Mouse (Mus musculus) erythroblast, embryonic 14.5 days (primary cell): ENCODE data around the gene Rps6ka5. TPM values are rescaled to one million over a fixed set of nuclear protein-coding genes. Genes with fewer than 3 reads are reported as not detected.

ENCODE experiments used
- H3K27me3 ChIP-seq: 2 replicates; pipeline ENCODE4 v1.6.1; 2012; ENCODE audit warnings: inconsistent platforms; ENCODE audit not compliant: control insufficient read depth
- H3K36me3 ChIP-seq: 2 replicates; pipeline ENCODE4 v1.6.1; 2012; ENCODE audit warnings: mild to moderate bottlenecking, inconsistent platforms; ENCODE audit not compliant: control insufficient read depth
- H3K4me1 ChIP-seq: 2 replicates; pipeline ENCODE4 v1.6.1; 2012; ENCODE audit warnings: inconsistent platforms; ENCODE audit not compliant: control insufficient read depth
- H3K4me3 ChIP-seq: replicated peaks from 2 replicates; pipeline ENCODE3; 2012; ENCODE audit warnings: moderate library complexity, mild to moderate bottlenecking, inconsistent platforms
- H3K9me3 ChIP-seq: 2 replicates; pipeline ENCODE4 v1.6.1; 2012; ENCODE audit warnings: low read length, inconsistent platforms, mixed read lengths; ENCODE audit not compliant: control insufficient read depth
- GATA1 ChIP-seq: IDR thresholded peaks from 2 replicates; pipeline ENCODE4 v1.6.1; 2012; ENCODE audit warnings: low read length, inconsistent platforms, mixed read lengths
- TAL1 ChIP-seq: IDR thresholded peaks from 3 replicates; pipeline ENCODE4 v1.6.1; 2012; ENCODE audit warnings: low read length, inconsistent platforms, mixed read lengths
- polyA plus RNA-seq: library from polyadenylated mRNA; stranded (reverse); fragments of >175 nt; gene quantifications from 2 replicates; pipeline ENCODE4 v1.2.3, GENCODE M21; 2012

Gene Rps6ka5
- polyA plus RNA-seq, 1 experiment = 0.15 TPM

DNA sequence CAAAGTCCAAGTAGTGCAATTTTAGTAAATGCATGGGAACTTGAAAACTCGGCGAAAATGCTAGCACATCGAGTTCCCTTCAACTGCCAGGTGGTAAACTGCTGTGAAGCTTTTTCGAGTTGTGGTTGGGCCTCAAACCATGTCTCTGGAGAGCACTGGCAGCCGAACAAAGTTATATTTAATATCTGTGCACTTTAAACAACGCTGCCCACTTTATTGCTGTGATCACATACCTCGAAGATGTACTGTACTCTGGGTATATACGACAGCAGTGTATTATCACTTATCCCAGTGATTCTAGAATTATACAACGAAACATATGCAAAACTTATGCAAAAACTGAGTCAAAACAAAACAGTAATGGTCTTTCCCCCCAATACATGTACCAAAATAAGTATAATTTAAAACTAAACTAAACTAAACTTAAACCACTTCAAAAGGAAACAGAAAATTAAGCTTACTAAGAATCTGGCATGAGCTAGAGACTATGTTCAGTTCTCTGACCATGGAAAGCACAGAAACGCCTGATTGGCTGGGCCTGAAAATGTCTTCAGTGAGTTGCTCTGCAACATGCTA lies 15.6 kb downstream of the Rps6ka5 start:
- H3K9me3 ChIP-seq = no peaks in the 10 kb centered on the region
- H3K36me3 ChIP-seq = no peaks in the 10 kb centered on the region
- TF ChIP-seq TAL1 (no peak), GATA1 (no peak)
- H3K27me3 ChIP-seq = no peaks in the 10 kb centered on the region
- H3K4me3 ChIP-seq = no peak overlapping the region
- peaks cover 27% of the 10 kb centered on the region for H3K4me1 ChIP-seq

DNA sequence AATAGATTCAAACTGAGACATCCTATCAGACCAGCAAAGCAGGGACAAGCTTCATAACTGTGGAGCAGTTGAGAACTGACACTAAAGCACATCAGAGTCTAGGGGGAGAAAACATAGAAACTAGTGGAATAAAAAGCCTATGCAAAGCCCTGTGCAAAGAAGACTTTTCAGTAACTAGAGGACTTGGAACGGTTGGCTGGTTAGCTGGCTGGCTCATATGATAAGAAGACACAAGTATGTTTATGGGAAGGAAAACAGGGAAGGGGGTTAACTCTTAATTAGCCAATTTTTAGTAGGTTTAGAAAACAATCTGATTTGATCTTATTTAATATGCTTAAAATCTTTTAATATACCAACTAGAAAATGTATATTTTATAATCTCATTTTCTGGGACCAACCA lies 16.4 kb downstream of the Rps6ka5 start:
- Histone ChIP-seq H3K36me3 (no peaks in the 10 kb centered on the region), H3K27me3 (no peaks in the 10 kb centered on the region), H3K4me1 (peaks cover 26% of the 10 kb centered on the region), H3K4me3 (no peak overlapping the region), H3K9me3 (no peaks in the 10 kb centered on the region)
- TF ChIP-seq GATA1 = no peak
- TF ChIP-seq TAL1 = no peak

DNA sequence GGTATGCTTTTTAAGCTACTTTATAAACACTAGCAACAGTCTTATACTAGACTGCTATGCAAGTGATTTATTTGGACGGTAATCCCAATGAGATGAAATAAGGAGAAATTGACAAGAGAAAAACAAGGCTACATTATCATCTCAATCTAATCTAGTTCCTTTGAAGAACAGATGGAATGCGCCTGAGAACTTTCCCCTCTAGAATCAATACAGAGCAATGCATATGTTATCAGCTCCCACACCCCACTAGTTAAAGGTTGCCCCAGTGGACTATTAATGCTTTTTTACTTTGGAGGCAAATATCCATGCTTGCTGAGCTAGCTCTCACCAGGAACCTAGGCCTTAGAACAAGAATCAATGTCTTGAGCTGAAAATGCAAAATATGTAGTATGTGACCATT lies 19.5 kb downstream of the Rps6ka5 start:
- Histone ChIP-seq H3K36me3 (no peaks in the 10 kb centered on the region), H3K27me3 (no peaks in the 10 kb centered on the region), H3K4me1 (peaks cover 25% of the 10 kb centered on the region)

DNA sequence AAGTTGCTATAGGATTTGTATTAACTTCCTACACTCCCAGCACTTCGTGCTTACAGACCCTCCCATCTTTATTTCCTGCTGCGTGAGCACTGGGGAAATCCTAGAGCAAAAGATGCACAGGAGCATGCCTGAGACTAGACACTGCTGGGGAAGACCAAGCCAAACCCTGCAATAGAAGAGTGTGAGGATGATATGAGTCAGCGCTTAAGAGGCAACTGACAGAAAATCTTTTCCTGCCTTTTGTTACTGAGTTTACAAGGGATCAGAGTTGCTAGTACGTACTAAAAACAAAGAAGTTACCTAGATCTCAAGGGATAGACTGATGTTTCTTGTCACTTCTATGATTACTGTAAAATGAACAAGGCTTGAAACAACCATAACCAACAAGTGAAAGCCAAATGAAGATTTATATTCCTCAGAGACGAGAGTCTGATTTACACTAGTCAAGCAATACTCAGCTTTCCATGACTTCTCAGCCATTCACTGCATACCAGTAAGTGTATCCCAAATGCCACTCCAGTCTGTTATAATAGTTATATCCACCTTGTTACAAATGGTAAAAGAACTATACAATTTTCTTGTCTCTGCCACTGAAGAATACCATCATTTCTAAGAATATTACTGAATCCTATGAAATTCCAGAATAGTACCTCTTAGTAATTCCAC lies 21.6 kb downstream of the Rps6ka5 start:
- Histone ChIP-seq H3K27me3 (no peaks in the 10 kb centered on the region), H3K9me3 (no peaks in the 10 kb centered on the region), H3K4me3 (no peak overlapping the region), H3K4me1 (peaks cover 15% of the 10 kb centered on the region), H3K36me3 (no peaks in the 10 kb centered on the region)
- TF ChIP-seq TAL1 = no peak
- no peak for TF ChIP-seq GATA1

More for the DNA sequence above, 19.5 kb downstream of the Rps6ka5 start:
- Histone ChIP-seq H3K9me3 (no peaks in the 10 kb centered on the region), H3K4me3 (no peak overlapping the region)
- TF ChIP-seq GATA1 (no peak), TAL1 (no peak)

DNA sequence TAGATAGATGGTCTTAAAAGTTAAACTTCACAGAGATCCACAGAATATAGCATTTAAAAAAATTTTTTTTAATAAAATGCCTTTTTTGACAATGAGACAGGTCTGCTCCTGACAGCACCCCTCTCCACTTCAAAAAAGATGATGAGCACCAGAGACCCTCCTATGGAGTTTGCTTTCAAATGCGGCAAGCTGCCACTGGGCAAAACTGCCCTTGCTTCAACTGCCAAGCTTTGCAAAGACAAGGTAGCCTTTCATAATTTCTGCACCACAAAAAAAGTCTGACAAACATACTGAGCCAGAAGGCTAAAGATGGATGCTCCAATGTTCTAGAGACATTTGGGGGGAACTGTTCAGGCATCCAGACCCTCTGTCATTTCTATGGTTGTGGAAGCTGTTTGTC lies 28.8 kb downstream of the Rps6ka5 start:
- no peaks in the 10 kb centered on the region for H3K9me3 ChIP-seq
- no peaks in the 10 kb centered on the region; the same call in 1 of the 2 replicates for H3K4me1 ChIP-seq
- H3K27me3 ChIP-seq = no peaks in the 10 kb centered on the region
- no peak overlapping the region for H3K4me3 ChIP-seq
- H3K36me3 ChIP-seq = no peaks in the 10 kb centered on the region
- TF ChIP-seq GATA1 = no peak
- no peak for TF ChIP-seq TAL1

DNA sequence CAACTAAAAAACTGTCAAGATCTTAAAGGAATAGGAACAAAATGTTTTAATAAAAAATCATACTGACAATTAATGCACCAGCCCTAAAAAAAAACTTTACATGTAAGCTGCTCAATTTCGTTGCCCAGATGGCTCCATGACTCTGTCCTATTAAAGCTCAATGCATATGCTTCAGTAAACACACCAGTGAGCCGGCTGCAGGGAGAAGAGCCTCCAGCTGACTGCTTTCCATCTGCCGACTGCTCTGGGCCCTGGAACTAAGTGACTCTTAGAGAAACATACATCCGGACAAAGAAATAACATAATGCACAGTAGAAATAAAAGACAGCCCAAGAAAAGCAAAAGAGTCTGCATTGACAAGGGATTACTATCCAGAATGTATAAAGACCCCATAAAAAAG lies 30.2 kb downstream of the Rps6ka5 start:
- Histone ChIP-seq H3K36me3 (no peaks in the 10 kb centered on the region), H3K27me3 (no peaks in the 10 kb centered on the region), H3K4me1 (no peaks in the 10 kb centered on the region; the same call in 1 of the 2 replicates), H3K4me3 (no peak overlapping the region), H3K9me3 (no peaks in the 10 kb centered on the region)
- TF ChIP-seq GATA1 = no peak
- no peak for TF ChIP-seq TAL1

DNA sequence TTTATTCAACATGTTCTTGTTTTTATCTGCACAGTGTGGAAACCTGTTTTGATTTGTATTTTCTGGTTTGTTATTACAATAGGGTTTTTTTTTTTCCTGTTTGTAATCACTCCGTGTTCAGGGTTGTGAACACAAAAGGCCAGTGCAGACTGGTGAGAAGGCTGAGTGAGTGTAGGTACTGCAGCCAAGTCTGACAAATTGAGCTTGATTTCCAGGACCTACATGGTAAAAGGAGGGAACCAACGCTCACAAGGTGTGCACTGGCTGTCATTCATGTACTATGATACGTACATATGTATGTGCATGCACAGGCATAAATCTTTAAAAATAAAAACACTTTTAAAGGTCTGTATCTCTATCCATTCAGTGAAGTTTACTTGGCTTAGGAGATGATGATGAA lies 31.5 kb downstream of the Rps6ka5 start:
- Histone ChIP-seq H3K27me3 (no peaks in the 10 kb centered on the region), H3K9me3 (no peaks in the 10 kb centered on the region), H3K4me1 (no peaks in the 10 kb centered on the region; the same call in 1 of the 2 replicates), H3K4me3 (no peak overlapping the region), H3K36me3 (no peaks in the 10 kb centered on the region)
- TF ChIP-seq GATA1 (no peak), TAL1 (no peak)

DNA sequence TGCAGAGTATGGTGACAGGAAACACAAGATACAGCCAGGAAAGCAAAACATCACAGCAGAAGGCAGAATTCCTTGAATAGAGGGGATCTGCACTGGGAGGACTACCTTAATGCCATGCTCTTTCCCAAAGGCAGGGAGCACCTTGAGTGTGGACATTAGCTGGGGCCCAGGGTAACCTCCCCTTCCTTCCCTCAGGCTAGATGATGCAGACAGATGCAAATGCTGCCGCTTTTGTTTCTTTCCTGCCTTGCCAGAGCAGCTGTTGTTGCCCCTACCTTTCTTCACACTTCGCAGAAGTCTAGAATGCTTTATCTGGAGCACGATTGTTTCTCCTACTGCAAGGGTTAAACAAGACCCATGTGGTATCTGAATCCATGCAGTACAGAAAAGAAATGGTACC lies 34.6 kb downstream of the Rps6ka5 start:
- Histone ChIP-seq H3K9me3 (no peaks in the 10 kb centered on the region), H3K4me3 (no peak overlapping the region), H3K4me1 (peaks cover 5% of the 10 kb centered on the region), H3K27me3 (no peaks in the 10 kb centered on the region), H3K36me3 (no peaks in the 10 kb centered on the region)
- TF ChIP-seq TAL1 (no peak), GATA1 (no peak)

DNA sequence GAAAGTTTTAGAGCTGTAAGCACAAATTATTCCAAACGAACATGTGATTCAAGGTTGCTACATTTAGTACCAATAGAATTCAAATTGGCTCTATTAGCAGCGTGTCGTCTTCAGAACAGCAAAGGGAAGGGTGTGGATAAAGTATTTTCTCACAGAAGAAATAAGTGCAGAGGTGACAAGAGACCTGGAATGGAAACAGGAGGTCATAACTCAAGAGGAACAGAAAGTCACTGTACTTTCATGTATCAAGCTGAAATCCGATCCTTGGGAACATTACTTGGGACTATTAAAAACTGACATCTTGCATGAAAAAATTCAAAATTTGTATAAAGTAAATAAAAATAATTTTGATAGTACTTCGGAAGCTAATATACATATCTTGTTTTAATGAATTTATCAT lies 36.3 kb downstream of the Rps6ka5 start:
- Histone ChIP-seq H3K27me3 (no peaks in the 10 kb centered on the region), H3K4me3 (no peak overlapping the region), H3K36me3 (no peaks in the 10 kb centered on the region), H3K9me3 (no peaks in the 10 kb centered on the region), H3K4me1 (peaks cover 5% of the 10 kb centered on the region)
- TF ChIP-seq TAL1 = no peak
- no peak for TF ChIP-seq GATA1
